In the genomic region with DNA sequence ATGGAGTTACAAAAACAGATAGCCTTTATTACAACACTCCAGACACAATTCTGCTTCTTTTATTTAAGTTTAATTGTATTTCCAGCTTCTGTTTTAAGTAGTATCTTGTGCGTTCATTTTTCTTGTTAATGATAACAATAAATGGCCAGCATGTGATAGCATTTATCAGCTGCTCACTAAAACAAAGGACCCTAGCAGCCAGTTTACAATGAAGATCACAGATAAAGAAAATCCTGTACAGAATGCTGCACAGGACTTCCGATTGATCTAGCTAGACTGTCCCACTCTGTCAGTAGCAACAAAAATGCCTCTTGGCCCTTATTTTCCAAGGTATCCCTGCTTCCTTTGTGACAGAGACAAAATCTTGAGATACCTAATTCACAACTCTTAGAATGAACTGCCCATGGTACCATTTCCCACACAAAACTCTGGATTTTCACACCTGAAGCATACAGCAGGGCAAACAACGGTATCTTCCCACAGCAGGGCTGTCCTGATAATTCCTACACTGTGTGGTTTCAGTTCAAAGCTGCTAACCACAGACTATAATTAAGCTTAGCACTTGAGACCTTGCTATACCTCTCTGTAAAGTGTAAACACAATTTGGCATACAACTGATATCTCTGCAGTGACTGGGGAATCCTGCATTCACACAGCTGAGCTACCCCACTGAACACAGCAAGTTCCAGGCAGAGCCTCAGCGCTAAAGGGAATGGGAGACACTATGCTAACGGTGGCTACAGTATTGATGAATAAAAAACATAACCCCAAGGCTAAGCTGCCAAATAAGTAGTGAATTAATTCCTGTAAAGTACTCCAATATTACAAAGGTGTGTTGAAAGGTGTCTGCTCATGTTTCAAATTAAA, we compare ENCODE assay signal across 14 mouse cellular contexts.
A peak's percentile ranks its signal among the peaks of the same experiment; 100 is the strongest.
DNase-seq lines count a peak whose midpoint lies in the region; ATAC-seq and TF ChIP-seq lines count a peak whose summit lies in the region.
"Had no signal": no experiment of that assay in that cellular context is flagged by ENCODE, and none has a peak within 500 bp of the region (broad histone marks: within the 10 kb centered on the region; RNA-seq: fewer than 3 reads in every experiment).

No protein-coding gene starts in this region.

- no peak overlapping the region for H3K4me2 ChIP-seq in hindbrain, embryonic 12.5 days (replicated peaks)
- H3K4me2 ChIP-seq in forebrain, embryonic 16.5 days (ENCODE audit: low read length): peak overlapping the region; percentile 38
- no peak overlapping the region; the same call in 1 of the 2 replicates for H3K4me2 ChIP-seq in liver, embryonic 15.5 days
- H3K4me2 ChIP-seq in midbrain, postnatal 0 days (ENCODE audit: low read depth, low read length, poor library complexity, severe bottlenecking): 0 out of 2 replicates have a peak overlapping the region, but pooled peaks have one; percentile 2
- H3K4me2 ChIP-seq: intestine, embryonic 15.5 days had no signal

- 0 out of 2 replicates have a peak, but pooled peaks have one; percentile 64 for ATAC-seq in hindbrain, embryonic 12.5 days (ENCODE audit: low FRiP score)
- peak; percentile 78 for ATAC-seq in forebrain, embryonic 16.5 days
- ATAC-seq in liver, embryonic 15.5 days (ENCODE audit: insufficient read depth): peak; percentile 74
- no peak for ATAC-seq in midbrain, postnatal 0 days (ENCODE audit: low FRiP score)
- ATAC-seq: intestine, embryonic 15.5 days had no signal

- peaks cover 17% of the 10 kb centered on the region for H3K4me1 ChIP-seq in hindbrain, embryonic 12.5 days
- peaks cover 25% of the 10 kb centered on the region for H3K4me1 ChIP-seq in hindbrain, embryonic 10.5 days (replicated peaks)
- peaks cover 12% of the 10 kb centered on the region for H3K4me1 ChIP-seq in forebrain, embryonic 16.5 days (replicated peaks; ENCODE audit: control insufficient read depth, insufficient read depth, low read length)
- peaks cover 16% of the 10 kb centered on the region for H3K4me1 ChIP-seq in liver, embryonic 15.5 days (replicated peaks)
- H3K4me1 ChIP-seq in midbrain, postnatal 0 days (ENCODE audit: insufficient read depth, low read length): no peaks in the 10 kb centered on the region
- H3K4me1 ChIP-seq: intestine, embryonic 15.5 days had no signal

- H3K9ac ChIP-seq in hindbrain, embryonic 12.5 days: no peak overlapping the region
- no peak overlapping the region for H3K9ac ChIP-seq in forebrain, embryonic 16.5 days (replicated peaks; ENCODE audit: low read depth, low read length)
- H3K9ac ChIP-seq in liver, embryonic 15.5 days: no peak overlapping the region
- H3K9ac ChIP-seq in midbrain, postnatal 0 days (replicated peaks; ENCODE audit: low read length, poor library complexity, severe bottlenecking): no peak overlapping the region
- H3K9ac ChIP-seq: intestine, embryonic 15.5 days had no signal

- no peaks in the 10 kb centered on the region for H3K9me3 ChIP-seq in hindbrain, embryonic 12.5 days (replicated peaks)
- H3K9me3 ChIP-seq in hindbrain, embryonic 10.5 days: no peaks in the 10 kb centered on the region
- no peaks in the 10 kb centered on the region for H3K9me3 ChIP-seq in forebrain, embryonic 16.5 days (ENCODE audit: control insufficient read depth, low read length)
- H3K9me3 ChIP-seq in liver, embryonic 15.5 days (replicated peaks): no peaks in the 10 kb centered on the region
- no peaks in the 10 kb centered on the region for H3K9me3 ChIP-seq in midbrain, postnatal 0 days (ENCODE audit: low read length)
- H3K9me3 ChIP-seq: intestine, embryonic 15.5 days had no signal

- no peak for DNase-seq in hindbrain, embryonic 10.5 days (ENCODE audit: low spot score)
- peak; percentile 17 for DNase-seq in midbrain, postnatal 0 days (ENCODE audit: low spot score)
- DNase-seq in layer of hippocampus, adult 9-11 months: no peak
- DNase-seq in thymus, postnatal 25 days: no peak
- no peak for DNase-seq in right cerebral cortex, adult 18-20 months
- DNase-seq: adrenal gland, postnatal 10 days; cerebellum, postnatal 36 days; gastrocnemius, postnatal 25 days; kidney, postnatal 25 days had no signal

- H3K27me3 ChIP-seq in hindbrain, embryonic 12.5 days: no peaks in the 10 kb centered on the region
- H3K27me3 ChIP-seq in hindbrain, embryonic 10.5 days (ENCODE audit: insufficient read depth, poor library complexity, severe bottlenecking): no peaks in the 10 kb centered on the region
- H3K27me3 ChIP-seq in forebrain, embryonic 16.5 days (replicated peaks; ENCODE audit: control insufficient read depth, insufficient read depth, low read length): no peaks in the 10 kb centered on the region
- H3K27me3 ChIP-seq in liver, embryonic 15.5 days: peaks cover 14% of the 10 kb centered on the region; the same call in 1 of the 2 replicates
- no peaks in the 10 kb centered on the region for H3K27me3 ChIP-seq in midbrain, postnatal 0 days (ENCODE audit: insufficient read depth, low read length)
- H3K27me3 ChIP-seq: intestine, embryonic 15.5 days had no signal

- 55% methylated on average over 5 of the region's 5 CpGs for WGBS in hindbrain, embryonic 12.5 days
- WGBS in hindbrain, embryonic 10.5 days: 72% methylated on average over 5 of the region's 5 CpGs
- WGBS in forebrain, embryonic 16.5 days: 25% methylated on average over 5 of the region's 5 CpGs
- 27% methylated on average over 5 of the region's 5 CpGs for WGBS in liver, embryonic 15.5 days (ENCODE audit: insufficient replicate concordance)
- 34% methylated on average over 5 of the region's 5 CpGs for WGBS in midbrain, postnatal 0 days

- H3K27ac ChIP-seq in hindbrain, embryonic 12.5 days: no peak overlapping the region
- no peak overlapping the region; the same call in 1 of the 2 replicates for H3K27ac ChIP-seq in hindbrain, embryonic 10.5 days
- no peak overlapping the region for H3K27ac ChIP-seq in forebrain, embryonic 16.5 days (ENCODE audit: low read length)
- H3K27ac ChIP-seq in liver, embryonic 15.5 days (replicated peaks): no peak overlapping the region; the same call in 1 of the 2 replicates
- H3K27ac ChIP-seq in midbrain, postnatal 0 days (ENCODE audit: low read depth, low read length): no peak overlapping the region
- H3K27ac ChIP-seq: intestine, embryonic 15.5 days; macrophage had no signal

- H3K4me3 ChIP-seq in hindbrain, embryonic 12.5 days: no peak overlapping the region
- no peak overlapping the region for H3K4me3 ChIP-seq in hindbrain, embryonic 10.5 days
- H3K4me3 ChIP-seq in forebrain, embryonic 16.5 days (replicated peaks; ENCODE audit: low read length): no peak overlapping the region
- no peak overlapping the region for H3K4me3 ChIP-seq in liver, embryonic 15.5 days (replicated peaks)
- no peak overlapping the region for H3K4me3 ChIP-seq in midbrain, postnatal 0 days (ENCODE audit: low read depth, low read length)
- H3K4me3 ChIP-seq: intestine, embryonic 15.5 days had no signal

- no peak for TF ChIP-seq CTCF in midbrain, postnatal 0 days (IDR thresholded peaks at IDR 0.05)

- H3K36me3 ChIP-seq in hindbrain, embryonic 12.5 days: no peaks in the 10 kb centered on the region
- no peaks in the 10 kb centered on the region for H3K36me3 ChIP-seq in hindbrain, embryonic 10.5 days
- no peaks in the 10 kb centered on the region for H3K36me3 ChIP-seq in forebrain, embryonic 16.5 days (ENCODE audit: control insufficient read depth, insufficient read depth)
- H3K36me3 ChIP-seq in liver, embryonic 15.5 days (replicated peaks): no peaks in the 10 kb centered on the region
- no peaks in the 10 kb centered on the region for H3K36me3 ChIP-seq in midbrain, postnatal 0 days (ENCODE audit: insufficient read depth, low read length)
- H3K36me3 ChIP-seq: intestine, embryonic 15.5 days had no signal

Comparison
In these comparisons a context has a peak if more than half of its experiments do, and no peak if none do; other contexts are left out.
1. H3K4me2 ChIP-seq: peak in forebrain, embryonic 16.5 days (single experiment) and midbrain, postnatal 0 days (single experiment); none in hindbrain, embryonic 12.5 days (single experiment) and liver, embryonic 15.5 days (single experiment).